Mouse (Mus musculus): Measurements from ENCODE around the gene Agbl1. TPM values are rescaled to one million over a fixed set of nuclear protein-coding genes. Genes with fewer than 3 reads are reported as not detected.

Gene Agbl1
- polyA plus RNA-seq, 1 experiment from 2014 or later, result not detected

DNA sequence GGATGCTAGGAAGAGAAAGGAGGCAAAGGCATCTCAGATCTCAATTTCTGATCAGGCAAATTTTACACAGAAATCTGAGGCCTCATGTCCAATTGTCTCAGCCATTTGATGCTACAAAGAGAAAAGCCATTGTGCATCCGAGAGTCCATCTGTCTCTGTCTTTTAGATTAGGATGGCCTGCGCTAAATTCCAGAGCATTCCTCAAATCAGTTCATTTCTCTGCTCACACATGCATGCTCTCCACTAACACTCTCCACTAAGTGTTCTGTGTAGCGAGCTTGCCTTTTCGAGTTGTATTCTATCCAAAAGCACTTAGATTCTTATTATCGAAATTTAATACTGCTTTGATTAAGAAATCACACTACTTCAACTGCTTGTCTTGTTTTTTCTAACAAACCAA lies 159.6 kb downstream of the Agbl1 start:
- ATAC-seq (no peak), DNase-seq (ENCODE audit: low read depth, low spot score) (no peak)
- in situ Hi-C loops (cut with MboI; ENCODE audit: low pct_unique_long_range_greater_than_20kb), result no loop called here
- ChIA-PET CTCF (no interaction called here), POLR2A (no interaction called here)
- TF ChIP-seq CTCF (IDR thresholded peaks at IDR 0.05), result no peak
- no peaks in the 10 kb centered on the region for H3K27me3 ChIP-seq

DNA sequence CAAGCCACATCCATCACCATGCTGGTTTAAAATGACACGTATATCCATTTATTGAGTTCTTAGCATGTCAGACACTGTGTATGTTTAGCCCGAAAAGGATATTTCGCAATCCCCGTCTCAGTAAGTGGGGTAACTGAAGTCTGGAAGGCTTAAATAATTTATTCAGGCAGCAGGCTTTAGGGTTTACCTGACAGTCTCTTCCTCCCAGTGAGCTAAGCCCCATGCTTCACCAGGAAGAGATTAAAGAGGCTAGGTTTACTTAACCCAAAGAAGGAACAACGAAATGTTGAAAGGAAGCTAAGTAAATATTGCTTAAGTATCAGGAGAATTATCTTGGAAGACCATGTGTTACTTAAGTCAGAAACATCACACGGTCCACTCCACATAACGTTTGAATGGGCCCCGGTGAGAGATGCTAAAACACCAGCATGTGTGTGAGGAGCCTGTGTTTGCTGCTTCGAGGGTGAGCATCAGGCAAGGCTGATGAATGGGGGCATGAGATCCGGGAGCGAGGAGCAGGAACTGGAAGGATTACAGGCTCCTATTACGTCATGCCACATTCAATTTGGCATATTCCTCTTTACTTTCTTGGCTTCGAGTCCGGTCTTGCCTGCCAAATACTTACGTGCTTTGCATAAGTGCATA lies 162.7 kb downstream of the Agbl1 start:
- H3K27me3 ChIP-seq, result no peaks in the 10 kb centered on the region
- TF ChIP-seq CTCF (IDR thresholded peaks at IDR 0.05), result no peak
- no peak for ATAC-seq
- CTCF ChIA-PET, result no interaction called here
- in situ Hi-C loops (cut with MboI; ENCODE audit: low pct_unique_long_range_greater_than_20kb), result no loop called here
- DNase-seq (ENCODE audit: low read depth, low spot score), result no peak
- POLR2A ChIA-PET, result no interaction called here

DNA sequence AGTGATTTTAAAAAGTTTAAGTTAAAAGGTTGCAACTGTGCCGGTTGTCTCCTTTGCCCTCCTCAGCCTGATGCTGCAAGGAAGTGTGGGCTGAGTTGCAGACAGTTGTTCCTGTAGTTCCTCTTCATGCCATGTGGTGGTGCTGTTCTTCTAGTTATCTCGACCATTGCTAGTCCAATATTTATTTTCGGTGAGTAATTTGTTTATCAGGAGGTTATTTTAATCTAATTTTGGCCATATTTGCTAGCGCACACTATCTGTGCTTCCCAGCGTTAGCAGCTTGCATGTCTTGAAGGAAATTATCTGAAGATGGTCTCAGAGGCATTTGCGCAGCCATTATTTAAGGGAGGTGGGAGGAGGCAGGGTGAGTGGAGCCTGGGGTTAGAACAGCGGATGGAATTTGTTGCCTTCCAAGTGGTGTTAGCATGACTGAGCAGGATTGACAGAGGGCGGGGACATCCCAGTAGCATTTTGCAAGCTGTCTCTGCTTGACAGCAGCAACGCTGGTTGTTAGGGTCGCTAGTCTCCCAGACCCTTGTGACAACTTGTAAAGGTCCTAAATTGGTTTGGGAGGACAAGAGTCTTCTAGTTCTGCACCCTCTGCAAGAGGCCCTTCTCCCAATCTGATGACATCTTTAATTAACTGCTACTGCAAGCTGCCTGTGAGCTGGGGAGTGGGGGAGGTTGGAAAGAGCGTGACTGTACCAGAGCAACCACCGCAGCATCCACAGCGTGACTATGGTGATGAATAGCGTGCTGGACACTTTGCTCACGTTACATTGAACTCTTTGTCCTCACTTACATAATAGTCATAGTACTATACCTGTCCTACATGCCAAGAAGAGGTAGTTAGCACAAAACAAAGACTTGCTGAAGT lies 163.5 kb downstream of the Agbl1 start:
- no peak for ATAC-seq

DNA sequence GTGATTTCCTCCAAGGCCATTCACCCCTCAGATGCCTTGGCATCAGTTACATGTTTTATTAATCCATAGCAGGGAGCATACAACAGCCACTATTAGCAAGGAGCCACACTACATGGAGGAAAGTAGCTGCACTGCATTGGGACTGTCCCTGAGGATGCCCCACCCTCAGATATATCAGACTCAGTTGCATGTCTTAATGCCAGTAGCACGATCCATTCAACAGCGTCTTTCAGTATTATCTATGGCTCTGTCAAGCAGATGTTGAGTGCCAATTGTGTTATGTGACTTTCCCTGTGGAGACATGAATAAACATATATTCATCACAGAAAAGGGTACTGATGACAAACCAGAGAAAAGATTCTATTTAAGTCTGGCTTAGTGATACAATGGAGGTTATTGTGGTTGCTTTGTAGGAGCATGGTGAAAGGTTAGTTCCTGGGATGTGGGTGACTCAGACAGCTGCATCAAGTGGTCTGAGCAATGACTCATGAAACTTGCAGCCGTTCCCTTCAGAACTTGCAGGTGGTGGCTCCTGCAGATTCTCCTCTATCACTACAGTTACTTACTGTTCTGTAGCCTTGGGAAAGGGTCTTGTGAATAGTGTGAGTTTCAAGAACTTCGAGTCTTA lies 178.4 kb downstream of the Agbl1 start:
- H3K27me3 ChIP-seq, result peaks cover 4% of the 10 kb centered on the region
- in situ Hi-C loops (cut with MboI; ENCODE audit: low pct_unique_long_range_greater_than_20kb), result no loop called here
- POLR2A ChIA-PET, result no interaction called here
- no peak for ATAC-seq
- DNase-seq (ENCODE audit: low read depth, low spot score), result no peak
- CTCF ChIA-PET, result no interaction called here
- no peak for TF ChIP-seq CTCF (IDR thresholded peaks at IDR 0.05)

More for the DNA sequence above, 163.5 kb downstream of the Agbl1 start:
- DNase-seq (ENCODE audit: low read depth, low spot score), result no peak
- in situ Hi-C loops (cut with MboI; ENCODE audit: low pct_unique_long_range_greater_than_20kb), result no loop called here
- H3K27me3 ChIP-seq, result no peaks in the 10 kb centered on the region
- peak; percentile 74 for TF ChIP-seq CTCF (IDR thresholded peaks at IDR 0.05)
- CTCF ChIA-PET, result no interaction called here
- POLR2A ChIA-PET, result no interaction called here

DNA sequence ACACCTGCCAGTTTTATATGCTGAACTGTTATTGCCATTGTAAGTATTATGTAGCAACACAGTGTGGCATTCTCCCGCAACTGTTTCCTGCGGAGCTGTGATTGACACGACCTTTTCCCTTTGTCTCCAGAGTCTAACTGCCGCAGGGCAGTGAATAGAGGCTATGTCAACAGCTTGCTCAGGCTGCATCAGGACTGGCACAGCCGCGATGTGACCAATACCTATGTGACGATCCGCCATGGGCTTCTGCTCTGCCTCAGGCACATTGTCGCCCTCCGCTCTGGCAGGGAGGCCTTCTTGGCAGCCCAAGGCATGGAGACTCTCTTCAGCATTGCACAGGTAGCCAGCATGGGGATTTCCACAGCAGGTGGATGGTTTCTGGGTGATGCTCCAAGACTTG lies 179.3 kb downstream of the Agbl1 start:
- ChIA-PET CTCF (no interaction called here), POLR2A (no interaction called here)
- TF ChIP-seq CTCF (IDR thresholded peaks at IDR 0.05), result no peak
- H3K27me3 ChIP-seq, result peaks cover 4% of the 10 kb centered on the region
- DNase-seq (ENCODE audit: low read depth, low spot score) (no peak), ATAC-seq (no peak)
- in situ Hi-C loops (cut with MboI; ENCODE audit: low pct_unique_long_range_greater_than_20kb), result no loop called here

DNA sequence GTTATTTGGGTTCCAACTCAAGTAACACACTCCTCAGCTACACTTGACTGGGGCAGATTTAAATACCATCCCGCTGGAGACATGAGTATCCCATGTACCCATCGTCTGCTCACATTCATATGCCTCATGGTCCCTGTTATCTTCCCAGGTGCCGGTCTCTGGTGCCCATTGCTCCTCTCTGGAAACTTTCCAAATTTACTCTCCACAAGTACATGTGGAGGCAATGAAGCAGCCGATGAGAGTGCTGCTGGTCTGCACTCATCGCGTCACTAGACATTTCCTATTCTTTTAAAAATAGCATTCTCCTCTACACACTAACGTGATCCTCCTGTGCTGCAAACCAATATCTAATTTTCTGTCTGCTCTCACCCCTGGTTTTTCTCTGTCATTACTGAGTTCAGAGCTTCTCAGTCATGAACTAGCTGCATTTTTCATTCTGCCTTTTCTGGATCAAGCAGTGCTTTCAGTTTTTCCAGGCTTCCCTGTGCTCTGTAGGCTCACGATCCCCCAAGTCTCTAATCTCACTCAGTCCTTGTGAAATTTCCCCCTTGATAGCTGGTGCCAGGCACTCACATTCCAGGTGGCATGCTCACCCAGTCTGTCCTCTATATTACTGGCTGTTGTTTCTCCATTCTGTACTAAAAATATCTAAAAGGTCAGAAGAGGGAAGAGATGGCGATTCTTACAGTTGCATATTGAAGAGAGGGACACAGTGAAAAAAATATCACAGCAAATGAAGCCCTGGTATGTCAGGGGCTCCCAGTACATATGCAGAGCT lies 180.9 kb downstream of the Agbl1 start:
- ChIA-PET POLR2A (no interaction called here), CTCF (no interaction called here)
- DNase-seq (ENCODE audit: low read depth, low spot score), result no peak
- no peak for ATAC-seq
- peaks cover under 1% of the 10 kb centered on the region for H3K27me3 ChIP-seq
- in situ Hi-C loops (cut with MboI; ENCODE audit: low pct_unique_long_range_greater_than_20kb), result no loop called here
- no peak for TF ChIP-seq CTCF (IDR thresholded peaks at IDR 0.05)

DNA sequence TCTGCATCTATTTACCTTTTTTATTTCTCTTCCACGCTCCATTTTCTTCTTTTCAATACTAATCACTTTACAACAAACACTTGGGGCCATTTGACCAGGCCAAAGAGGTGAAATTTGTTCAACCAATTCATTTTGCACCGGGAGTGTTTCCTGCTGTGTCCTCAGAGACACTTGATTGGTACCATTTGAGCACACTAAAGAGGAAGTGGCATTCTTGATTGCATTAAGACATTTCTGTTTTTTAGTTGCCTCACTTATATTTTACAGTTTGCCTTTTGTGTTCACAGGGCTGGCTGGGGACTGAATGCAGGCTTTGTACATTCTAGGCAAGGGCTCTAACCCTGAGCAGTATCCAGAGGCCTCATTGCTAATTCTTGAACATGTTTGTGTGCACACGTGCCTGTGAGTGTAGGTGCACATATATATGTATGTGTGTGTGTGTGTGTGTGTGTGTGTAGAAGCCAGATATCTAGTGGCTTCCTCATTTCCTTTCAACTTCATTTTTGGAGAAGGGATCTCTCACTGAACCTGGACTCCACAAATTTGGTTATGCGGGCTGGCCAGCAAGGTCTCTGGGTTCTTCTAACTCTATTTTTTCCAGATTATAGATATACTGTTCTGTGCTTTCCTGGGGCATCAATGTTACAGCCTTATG lies 182.4 kb downstream of the Agbl1 start:
- in situ Hi-C loops (cut with MboI; ENCODE audit: low pct_unique_long_range_greater_than_20kb), result no loop called here
- no peak for TF ChIP-seq CTCF (IDR thresholded peaks at IDR 0.05)
- DNase-seq (ENCODE audit: low read depth, low spot score) (no peak), ATAC-seq (no peak)
- POLR2A ChIA-PET, result no interaction called here
- CTCF ChIA-PET, result no interaction called here
- H3K27me3 ChIP-seq, result peaks cover 3% of the 10 kb centered on the region

DNA sequence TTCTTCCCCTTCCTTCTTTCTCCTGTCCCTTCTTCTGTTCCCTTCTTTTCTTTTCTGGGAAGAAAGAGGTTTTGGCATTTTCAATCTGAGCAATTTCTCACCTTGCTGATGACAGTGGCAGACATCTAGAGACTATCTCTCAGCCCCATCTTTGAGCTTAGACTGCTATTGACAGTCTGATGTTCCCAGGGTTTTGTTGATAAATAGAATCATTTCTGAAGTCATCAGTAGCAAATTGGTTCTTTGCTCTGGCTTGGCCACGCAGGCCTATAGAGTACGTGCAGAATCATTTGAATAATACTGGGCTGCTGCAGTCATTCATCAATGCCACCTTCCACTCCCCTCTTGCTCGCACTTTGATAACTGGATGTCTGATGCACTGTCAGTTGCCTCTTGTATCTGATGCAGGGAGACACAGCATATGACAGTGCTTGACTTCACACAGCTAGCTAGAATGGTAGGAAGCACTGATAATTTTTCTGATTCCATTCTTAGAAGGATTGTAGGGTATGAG lies 186.5 kb downstream of the Agbl1 start:
- POLR2A ChIA-PET, result no interaction called here

DNA sequence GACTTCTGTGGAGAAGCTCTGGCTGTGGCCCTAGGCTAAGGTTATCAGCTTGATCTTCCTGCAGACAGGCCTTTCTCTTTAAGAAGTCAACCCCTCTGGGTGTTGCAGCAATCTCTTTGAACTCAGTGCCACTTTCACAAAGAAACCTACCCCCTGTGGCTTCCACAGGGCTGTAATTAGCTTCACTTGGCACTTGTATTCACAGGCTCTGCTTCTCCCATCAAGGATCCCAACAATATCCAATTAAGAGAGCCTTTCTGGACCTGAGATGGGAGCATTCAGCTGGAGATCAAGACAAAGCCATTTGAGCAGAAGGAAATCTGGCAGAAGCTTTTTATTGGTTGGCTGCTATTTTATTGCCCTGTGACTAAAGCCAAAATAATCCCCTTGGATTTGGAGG lies 208.9 kb downstream of the Agbl1 start:
- no peak for DNase-seq (ENCODE audit: low read depth, low spot score)
- TF ChIP-seq CTCF (IDR thresholded peaks at IDR 0.05), result no peak
- in situ Hi-C loops (cut with MboI; ENCODE audit: low pct_unique_long_range_greater_than_20kb), result no loop called here
- H3K27me3 ChIP-seq, result no peaks in the 10 kb centered on the region
- ChIA-PET POLR2A (no interaction called here), CTCF (no interaction called here)
- ATAC-seq, result no peak

More for the DNA sequence above, 186.5 kb downstream of the Agbl1 start:
- H3K27me3 ChIP-seq, result peaks cover 3% of the 10 kb centered on the region
- DNase-seq (ENCODE audit: low read depth, low spot score) (no peak), ATAC-seq (no peak)
- CTCF ChIA-PET, result no interaction called here
- in situ Hi-C loops (cut with MboI; ENCODE audit: low pct_unique_long_range_greater_than_20kb), result no loop called here
- no peak for TF ChIP-seq CTCF (IDR thresholded peaks at IDR 0.05)

DNA sequence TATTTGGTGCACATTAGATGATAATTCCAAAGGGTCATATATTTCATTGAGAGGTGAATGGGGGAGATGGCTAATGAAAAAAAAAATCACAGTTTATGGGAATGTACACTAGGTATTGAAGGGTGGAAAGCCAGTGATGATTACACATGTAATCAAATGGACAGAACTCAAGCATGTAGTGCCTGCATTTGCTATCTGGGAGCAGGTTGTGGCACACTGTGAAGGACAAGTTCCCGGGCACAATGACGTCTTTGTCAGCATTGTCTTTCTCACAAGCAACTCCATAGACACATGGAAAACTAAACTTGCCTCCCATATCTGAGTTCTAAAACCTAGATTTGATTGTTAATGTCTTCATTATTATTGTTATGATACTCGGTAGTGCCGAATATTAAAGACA lies 209.3 kb downstream of the Agbl1 start:
- in situ Hi-C loops (cut with MboI; ENCODE audit: low pct_unique_long_range_greater_than_20kb), result no loop called here
- ChIA-PET POLR2A (no interaction called here), CTCF (no interaction called here)
- no peaks in the 10 kb centered on the region for H3K27me3 ChIP-seq
- DNase-seq (ENCODE audit: low read depth, low spot score) (no peak), ATAC-seq (no peak)
- TF ChIP-seq CTCF (IDR thresholded peaks at IDR 0.05), result no peak

Measured in Patski (cell line).